Mouse (Mus musculus): ENCODE measurements around the gene Map3k11.

The Map3k11 gene

DNA sequence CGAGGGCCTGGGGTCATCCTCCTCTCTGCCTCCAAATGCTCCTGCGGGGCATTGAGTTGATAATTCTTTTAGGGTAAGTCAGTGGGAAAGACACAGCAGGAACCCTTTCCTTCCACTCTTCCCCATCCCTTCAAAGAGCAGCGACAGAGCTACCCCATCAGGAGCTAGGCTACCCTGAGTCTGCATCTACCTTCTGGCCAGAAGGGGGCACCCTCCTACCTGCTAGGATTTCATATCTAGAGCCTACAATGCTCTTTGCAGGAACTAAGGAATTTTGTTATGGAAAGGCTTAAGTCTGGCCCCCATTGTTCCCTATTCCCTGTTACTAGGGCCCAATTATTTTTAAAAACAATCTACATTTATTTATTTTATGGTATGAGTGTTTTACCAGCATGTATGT lies 22.7 kb downstream of the Map3k11 start:
- DNase-seq (ENCODE audit: low spot score) = peak; percentile 52

DNA sequence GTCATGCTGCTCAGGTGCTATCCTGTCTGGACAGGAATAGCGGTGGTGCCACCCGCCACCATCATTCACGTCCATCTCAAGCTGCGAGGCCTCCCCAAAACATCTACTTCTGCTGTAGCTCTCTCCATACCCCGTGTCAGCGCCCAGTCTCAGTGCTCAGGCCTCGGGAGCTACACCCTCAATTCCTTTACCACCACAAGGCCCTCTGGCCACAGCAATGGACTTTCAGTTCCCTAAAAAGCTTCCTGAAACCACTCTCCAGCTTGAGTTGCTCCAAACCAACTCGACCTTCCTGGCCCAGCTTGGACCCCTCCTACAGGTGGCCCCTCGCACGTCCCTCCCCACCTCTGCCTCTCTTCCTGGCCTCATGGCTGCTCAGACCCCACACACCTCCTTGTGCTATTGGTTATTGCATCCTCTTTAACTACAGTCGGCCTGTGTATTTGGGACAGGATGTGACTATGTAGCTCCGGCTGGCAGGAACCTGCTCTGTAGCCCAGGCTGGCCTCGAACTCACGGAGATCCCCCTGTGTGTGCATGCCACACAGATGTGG lies 23.4 kb downstream of the Map3k11 start:
- no peak for DNase-seq (ENCODE audit: low spot score)

DNA sequence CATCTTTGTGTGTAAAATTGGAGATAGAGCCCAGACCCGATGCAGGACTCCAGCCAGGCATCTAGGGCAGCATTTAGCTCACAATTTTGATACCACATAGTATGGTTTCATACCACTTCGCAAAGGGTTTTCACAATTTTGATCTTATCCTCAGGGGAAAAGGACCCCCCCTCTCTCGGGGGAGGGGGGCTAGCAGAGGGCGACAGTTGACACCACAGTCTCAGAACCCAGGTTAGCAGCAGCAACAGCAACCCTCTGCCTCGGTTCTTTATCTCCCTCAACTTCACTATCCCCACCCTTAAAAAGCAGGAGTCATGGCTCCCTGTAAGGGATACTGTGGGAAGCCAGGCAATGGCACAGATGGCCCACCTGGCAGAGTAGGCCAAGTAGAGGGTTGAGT lies 24.7 kb downstream of the Map3k11 start:
- DNase-seq (ENCODE audit: low spot score) = no peak

DNA sequence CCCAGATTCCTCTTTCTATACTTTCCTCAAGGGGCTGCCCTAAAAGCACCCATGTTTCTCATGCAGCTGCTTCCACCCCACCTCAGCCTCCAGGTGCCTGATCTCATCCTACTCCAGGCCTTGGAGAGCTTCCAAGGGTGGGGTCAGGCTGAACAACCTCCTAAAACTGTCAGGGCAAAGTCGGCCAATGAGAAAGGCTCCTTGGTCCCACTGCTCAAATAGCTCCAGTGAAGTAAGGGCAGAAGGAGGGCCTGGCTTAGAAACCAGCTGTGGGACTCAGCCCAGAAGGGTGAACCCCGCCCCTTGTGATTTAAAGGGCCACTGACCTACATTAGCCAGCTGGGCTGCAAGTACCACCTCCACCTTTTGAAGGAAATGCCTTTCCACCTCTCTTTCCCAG lies 25.2 kb downstream of the Map3k11 start:
- DNase-seq (ENCODE audit: low spot score) = no peak

DNA sequence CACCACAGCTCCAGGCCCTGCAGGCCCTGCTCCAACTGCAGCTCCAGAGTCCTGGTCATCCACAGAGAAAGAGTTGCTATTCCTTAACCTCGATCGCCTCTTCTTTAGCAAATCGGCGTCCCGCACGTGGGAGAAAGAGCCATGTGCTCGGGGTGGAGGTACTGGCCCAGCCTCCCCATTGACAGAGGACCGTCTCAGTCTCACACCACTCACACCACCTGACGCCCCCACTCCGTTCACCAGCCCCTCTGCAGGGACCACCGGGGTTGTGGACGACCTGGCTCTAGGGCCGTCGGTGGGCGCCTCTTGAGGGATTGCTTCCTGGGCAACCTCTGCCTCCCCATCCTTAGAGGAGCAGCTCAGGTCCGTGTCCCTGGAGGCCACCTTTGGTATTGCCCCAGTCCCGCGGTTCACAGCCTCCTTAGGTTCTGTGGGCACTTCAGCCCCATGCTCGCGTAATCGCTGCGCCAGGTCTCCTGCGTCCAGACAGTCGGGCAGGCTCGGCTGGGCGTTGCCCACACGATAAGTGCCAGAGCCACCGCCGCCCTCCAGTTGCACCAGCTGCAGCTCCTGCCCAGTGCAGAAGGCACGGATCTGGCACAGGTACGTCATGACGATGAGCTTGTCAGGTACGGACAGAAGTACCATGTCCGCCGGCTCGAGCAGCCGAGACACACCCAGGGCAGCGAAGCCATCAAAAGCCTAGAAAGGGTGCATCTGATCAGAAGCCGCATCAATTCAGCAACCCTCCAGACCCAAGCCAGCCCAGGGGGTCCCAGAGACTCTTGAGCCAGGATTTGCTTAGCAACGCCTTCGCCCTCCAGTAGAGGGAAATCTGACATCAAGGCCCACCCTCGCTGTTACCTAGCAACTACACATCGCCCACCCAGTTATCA lies 27.5 kb downstream of the Map3k11 start:
- no peak for DNase-seq (ENCODE audit: low spot score)

DNA sequence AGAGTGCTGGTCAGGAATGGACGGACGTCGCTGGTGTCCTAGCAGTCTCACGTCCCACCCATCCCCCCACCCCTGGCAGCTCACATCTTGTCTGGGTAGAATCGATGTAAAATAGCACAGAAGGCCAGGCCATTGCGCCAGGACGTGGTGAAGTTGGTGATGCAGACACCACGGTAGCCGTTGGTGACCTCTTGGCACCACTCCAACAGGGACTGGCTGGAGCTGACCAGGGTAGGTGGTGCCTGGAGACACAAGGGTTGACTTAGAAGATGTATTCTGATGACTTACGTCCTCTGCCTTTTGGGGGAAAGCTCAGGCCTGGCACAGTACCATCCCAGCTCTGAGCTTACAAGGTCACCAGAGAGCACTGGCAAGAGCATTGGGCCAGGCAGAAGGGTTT lies 28.4 kb downstream of the Map3k11 start:
- no peak for DNase-seq (ENCODE audit: low spot score)

DNA sequence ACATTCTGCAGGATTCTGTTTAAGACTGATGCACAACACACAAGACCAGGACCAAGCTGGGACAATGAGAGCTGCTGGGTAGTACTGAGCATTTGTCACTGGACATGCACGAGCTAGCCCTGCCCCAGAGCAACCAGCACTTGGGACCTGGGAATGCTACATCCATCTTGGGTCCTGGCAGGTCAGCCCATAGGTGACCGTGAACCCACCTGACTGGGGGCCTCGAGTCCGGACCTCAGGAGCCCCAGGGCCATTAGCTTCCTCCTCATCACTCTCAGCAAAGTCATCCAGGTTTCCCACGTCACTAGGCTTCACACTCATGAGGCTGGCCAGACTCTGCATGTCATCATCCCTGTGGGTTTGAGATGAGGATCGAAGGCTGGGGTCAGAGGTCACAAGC lies 32.7 kb downstream of the Map3k11 start:
- no peak for DNase-seq (ENCODE audit: low spot score)

DNA sequence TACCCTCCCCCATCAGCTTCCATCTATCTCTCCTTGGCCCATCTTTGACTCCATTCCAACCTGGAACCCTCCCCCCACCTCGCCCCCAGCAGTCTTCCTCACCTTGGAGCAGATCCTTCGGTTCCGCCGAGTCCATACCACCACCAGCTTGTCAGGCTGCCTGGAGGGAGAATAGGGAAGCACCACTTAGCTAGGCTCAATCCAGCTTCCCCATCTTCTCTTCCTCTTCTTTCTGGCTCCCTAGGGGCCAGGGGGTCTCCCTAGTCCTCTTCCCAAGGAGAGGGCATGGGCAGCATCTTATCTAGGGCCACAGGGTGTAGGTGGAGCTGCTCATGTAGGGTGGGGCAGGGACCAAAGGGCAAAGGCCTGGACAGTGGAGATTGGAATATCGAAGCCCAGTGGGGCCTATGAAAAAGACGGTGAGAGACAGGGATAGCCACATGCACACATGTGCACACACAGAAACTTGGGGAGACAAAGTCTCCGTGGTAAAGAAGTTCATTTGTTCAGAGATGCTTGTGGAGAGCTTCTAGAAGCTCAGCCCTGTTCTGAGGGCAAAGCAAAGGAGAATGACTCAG lies 34.4 kb downstream of the Map3k11 start:
- DNase-seq (ENCODE audit: low spot score) = peak; percentile 77

DNA sequence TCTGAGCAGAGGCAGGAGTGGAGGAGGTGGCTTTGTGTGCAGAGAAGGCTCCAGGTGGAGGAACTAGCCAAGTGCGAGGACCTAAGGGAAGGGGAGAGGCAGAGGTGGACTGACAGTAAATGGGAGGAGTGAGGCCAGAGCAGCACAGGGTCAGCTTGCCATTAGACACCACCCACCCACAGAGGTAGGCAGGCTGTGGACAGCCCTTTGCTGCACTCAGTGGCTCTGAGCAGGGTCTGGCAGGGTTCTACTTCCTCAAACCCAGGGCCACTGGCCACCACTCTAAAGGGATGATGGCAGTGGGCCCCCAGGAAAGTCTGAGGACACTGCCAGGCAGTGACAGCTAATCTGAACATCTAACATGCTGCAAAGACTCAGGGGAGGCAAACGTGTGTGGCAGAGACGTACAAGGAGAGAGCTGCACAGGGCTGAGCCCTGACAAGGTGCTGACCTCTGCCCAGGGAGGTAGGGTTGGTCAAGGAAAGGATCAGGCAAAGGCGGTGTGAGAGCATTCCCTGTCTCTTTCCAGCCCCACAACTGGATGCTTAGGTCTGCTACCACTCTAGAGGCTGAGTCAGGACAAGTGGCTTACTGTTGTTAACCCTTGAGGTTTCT lies 35.5 kb downstream of the Map3k11 start:
- no peak for DNase-seq (ENCODE audit: low spot score)

DNA sequence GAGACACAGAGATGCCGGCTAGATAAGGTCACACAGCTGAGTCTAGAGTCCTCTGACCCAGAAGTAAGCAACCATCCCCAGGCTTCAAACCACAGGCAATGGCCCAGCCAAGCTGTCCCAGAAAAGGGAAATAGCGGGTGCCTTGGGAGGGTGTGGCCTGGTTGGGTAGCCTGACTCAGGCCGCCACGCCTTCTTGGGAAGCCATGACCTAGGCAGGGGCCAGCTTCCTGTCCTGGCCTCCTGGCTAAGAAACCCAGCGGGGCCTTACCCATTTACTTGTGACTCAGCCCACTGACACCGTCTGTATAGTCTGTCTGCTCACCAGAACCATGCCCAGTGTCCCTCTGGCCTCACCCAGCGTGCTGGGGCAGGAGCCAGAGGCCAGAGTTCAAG lies 36.0 kb downstream of the Map3k11 start:
- peak; percentile 83 for DNase-seq (ENCODE audit: low spot score)

DNA sequence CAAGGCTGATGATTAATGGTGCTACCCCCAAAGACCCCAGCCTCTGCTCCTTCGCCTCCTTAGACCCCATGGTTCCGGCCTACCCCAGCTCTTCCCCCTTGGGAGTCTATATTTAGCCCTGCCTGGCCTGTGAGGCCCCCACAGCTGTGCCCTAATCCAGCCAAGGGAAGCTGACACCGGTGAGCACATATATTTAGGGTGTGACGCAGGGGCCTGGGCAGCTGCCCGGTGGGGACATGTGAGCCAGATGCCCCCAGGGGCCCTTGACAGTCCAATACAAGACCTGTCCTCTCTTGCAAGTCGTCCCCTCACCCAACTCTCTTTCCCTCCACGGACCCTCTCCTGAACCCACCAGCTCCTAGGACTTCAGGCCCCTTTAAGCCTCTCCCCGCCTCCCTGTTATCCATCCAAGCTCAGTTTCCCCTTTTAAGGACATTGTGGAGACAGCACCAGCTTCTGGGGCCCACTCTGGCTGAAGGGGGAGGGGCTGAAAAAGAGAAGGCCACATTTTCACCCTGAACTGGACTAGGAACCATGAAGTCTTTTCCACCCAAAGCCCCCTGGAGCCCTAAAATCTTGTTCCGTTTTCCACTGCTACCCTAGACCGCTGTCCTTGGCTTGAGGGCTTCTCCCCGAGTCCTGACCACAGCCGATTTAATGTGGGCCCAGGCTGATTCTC lies 36.6 kb downstream of the Map3k11 start:
- peak; percentile 40 for DNase-seq (ENCODE audit: low spot score)

DNA sequence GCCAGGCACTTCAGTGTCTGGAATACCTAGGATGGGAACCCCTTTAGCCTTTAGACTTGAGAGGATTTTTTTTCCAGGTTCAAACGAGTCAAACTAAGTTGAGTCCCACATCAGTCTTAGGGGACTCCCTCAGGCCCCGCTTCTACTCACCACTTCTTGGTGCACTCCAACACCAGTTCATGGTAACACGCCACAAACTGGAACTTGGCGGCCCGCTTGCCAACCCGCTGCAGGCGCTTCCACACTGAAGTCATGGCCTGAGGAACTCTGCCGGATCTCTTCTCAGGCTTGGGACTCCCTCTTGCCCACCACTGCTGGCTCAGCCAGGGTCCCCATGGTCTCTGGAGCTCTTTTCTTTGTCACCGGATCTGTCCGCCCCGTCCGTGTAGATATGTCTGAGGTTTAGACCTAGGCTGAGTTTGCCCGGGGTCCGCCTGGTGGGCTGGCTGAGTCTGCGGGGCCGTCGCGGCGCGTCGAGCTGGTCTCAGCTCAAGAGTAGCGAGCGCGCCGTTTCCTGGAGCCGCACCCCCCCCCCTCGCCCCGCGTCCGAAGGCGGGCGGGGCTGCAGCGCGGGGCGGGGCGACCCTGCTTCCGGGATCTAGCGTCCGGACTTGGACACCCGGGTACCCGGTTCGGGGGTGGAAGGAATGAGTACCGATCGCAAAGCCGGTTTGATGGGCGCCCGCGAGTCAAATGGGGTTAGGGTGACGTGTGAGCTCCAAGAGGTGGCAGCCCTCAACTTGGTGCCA lies 37.4 kb downstream of the Map3k11 start, which contains the start of gene Ehbp1l1:
Ehbp1l1 (minus strand) TSS at position 551 of the 749 bp plus-strand sequence.
- peak; percentile 74 for DNase-seq (ENCODE audit: low spot score)

DNA sequence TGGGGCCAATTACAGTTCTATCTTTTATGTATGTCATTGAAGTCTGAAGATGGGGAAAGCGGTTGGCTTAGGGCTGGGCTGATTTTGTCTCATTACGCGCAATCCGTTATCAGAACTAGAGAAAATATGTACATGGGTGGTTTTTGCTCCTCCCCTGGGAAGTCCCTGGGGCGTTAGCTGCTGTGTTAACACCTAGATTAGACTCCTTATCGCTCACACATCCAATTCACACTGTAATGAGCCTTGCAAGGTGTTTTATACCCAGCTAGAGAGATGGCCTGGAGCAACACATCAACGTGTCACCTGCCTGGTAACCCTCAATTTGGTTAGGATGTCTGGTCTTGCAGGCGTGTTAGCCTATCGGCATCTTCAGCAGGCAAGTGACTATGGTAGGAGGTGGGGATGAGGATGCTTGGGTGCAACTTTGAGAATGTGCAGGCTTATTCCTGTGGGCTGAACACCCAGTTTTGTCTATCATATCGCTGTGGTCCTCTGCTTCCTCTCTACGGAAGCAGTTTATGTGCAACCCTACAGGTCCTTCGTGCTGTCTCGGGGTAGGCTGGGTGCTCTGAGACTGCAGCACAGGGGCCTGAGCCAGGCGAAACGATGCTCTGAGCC lies 38.5 kb downstream of the Map3k11 start:
- DNase-seq (ENCODE audit: low spot score) = peak; percentile 90

DNA sequence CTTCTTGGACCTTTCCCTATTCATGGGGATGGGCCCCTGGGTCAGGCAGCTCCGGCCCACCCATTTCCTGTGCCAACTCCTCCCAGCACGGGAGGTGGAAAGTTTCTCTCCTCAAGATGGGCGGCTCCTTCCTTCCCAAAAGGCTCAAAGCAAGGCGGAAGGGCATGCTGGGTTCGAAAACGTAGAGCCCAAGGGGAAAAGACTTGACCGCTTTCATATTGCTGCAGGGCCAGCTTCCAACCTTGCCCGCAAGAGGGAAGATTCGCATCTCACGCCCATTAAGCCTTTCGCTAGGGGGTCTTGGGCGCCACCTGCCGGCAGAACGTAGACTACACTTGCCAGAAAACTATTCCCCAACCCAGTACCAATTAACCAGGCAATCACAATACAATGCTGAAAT lies 39.2 kb downstream of the Map3k11 start:
- DNase-seq (ENCODE audit: low spot score) = peak; percentile 87

DNA sequence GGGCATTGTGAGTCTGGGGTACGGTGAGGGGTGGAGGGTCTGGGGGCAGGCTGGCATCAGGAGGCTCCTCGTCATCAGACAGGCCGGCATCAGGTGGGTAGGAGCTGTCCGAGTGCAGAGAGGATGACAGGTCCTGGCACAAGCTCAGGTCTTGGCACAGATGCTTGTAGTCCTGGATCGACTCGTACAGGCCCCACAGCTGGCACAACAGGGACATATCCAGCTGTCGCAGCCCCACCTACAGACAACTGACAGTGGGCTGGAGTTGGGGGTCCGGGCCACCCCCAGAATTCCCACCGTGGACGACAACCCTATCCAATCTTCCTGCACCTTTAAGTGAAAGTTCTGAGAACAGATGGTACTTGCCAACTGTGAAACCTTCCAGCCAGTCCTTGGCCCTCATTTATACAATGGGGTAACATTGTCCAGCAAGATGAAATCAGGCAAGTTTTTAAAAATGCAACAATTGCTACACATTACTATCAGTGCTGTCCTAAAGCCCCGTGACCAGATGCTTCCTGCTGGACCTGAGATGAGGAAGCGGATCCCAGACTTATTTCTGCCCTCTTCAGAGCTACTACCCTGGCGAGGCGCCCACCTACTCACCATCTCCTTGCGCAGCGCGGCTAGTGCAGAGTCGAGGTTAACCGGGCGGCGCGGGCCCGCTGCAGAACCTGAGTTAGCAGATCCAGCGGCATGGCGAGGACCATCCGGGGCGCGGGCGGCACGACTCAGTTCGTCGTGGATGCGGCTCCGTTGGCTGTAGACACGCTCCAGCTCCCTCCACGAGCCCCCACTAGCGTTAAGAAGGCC lies 40.3 kb downstream of the Map3k11 start:
- no peak for DNase-seq (ENCODE audit: low spot score)

DNA sequence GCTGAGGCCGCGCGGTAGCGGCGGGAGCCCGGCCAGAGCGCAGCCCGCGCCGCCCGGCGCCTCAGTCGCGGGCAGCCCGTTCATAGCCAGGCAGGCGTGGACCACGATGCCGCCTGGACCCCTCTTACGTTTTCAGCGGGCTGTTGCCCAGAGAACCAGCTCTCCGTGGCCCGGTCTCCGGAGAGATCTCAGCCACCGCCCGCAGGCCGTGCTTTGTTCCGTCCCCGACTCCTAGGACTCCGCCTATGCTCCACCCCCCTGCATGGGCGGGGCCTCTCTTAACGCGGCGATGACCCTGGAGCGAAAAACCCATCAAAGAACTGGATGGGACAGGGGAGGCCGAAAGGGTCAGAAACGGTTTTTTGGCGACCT lies 40.9 kb downstream of the Map3k11 start, which contains the start of gene Fam89b:
Fam89b (minus strand) TSS at position 210 of the 372 bp plus-strand sequence.
- peak; percentile 86 for DNase-seq (ENCODE audit: low spot score)

DNA sequence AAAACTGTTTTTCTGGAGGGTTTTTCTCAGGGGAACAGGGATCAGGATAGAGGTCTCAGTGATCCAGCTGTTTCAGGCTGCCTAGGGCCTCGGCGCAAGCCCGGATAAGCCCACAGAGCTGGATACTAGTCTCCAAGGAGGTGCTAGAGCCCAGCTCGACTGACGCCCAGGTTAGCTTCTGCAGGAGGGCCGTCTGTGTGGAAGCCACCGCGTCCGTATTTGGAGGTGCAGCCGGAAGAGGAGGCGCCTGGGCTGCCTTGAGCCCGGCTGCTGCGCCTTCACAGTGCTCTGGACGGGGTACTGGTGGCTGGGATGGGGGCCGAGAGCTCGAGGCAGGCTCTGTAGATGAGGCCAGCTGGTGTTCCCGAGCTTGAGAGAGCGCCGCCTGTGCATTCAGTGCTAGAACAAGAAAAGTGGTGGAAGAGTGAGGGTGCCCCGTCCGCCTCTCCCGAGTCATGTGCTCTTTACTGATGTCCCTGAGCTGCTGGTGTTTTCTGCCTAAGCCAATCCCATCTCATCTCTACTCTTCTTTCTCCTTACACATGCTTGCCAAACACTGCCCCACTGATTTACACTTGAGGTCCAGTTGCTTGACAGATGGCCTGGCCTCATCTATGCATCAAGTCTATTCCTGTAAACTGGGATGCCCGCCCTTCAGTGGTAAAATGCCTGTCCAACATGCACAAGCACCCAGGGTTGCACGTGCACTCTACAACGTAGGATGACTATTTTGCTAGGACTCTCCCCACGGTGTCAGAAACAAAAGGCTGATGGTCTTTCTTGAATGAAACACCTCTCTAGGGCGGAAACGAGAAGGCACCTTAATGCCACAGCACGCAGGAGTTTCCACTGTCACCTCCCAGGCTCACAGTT lies 42.0 kb downstream of the Map3k11 start:
- no peak for DNase-seq (ENCODE audit: low spot score)

DNA sequence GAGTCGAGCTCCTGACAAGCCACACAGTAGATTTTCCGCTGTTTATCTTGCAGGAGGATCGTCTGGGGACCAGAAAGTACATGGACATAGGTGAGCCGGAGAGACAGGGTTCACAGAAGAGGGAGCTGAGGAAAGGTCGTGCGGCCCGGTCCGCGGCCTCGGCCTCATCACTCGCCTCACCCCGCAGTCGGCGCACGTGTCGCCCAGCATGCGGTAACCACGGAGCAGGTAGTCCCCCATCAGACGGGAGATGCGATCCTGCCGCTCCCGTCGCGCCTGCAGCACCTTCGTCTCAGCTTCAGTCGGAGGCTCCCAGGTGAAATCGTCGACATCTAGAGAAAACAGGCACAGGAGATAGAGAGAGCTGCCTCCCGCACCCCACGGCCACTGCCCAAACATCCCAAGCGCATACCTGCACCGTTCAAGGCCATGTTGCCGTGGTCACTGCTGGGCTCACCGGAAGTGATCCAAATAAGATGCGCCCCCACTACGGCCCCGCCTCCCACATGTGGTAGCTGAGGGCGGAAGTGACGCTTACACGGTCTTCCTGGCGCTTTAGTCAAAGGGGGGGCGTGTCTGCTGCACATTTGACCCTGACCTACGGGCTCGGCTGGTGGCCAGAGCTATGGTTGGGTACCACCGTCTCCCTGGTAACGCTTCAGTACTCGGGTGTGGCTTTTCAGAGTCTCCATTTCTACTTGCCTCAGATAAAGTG lies 42.9 kb downstream of the Map3k11 start:
- DNase-seq (ENCODE audit: low spot score) = peak; percentile 85
